Mouse (Mus musculus) cerebellum, postnatal 25 days (tissue): ENCODE measurements around the gene Bglap.
"Not testable (repeated sequence)": the region's sequence is repeated elsewhere in the genome, so short reads cannot be mapped to it uniquely, and the experiment has no call there.

Experiments used
- DNase-seq, 2 experiments: peaks; one replicate each; pipeline ENCODE4 v3.0.0; 2021; ENCODE audit warnings: mixed read lengths in 2 of 2

Bglap gene

DNA sequence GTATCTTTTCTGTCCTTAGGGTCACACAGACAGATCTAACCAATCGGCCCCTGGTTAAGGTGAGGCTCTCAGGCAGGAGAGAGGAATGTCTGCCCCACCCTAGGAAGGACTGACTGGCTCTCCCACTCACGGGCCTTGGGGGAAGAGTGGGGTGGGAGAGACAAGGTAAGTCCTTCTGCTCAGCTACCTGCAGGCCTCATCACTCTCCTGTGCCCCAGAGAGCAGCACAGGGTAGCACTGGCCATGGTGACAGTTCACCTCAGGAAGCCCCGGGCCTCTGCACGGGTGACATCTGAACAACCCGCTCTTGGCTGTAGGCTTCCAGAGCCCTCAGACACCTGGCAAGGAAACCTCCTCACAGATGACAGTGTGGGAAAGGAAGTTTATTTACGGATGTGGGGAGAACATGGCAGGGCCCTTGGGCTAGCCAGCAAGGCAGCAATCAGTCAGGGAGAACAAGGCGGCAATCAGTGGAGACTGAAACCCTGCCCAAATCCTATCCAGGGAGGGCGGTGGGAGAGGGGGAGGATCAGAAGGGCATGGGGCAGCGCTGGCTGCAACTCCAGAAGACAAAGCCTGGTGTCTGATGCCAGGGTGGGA, 9.6 kb upstream of the Bglap start:
- DNase-seq, result peak in 1 of 2 experiments; percentile 39

DNA sequence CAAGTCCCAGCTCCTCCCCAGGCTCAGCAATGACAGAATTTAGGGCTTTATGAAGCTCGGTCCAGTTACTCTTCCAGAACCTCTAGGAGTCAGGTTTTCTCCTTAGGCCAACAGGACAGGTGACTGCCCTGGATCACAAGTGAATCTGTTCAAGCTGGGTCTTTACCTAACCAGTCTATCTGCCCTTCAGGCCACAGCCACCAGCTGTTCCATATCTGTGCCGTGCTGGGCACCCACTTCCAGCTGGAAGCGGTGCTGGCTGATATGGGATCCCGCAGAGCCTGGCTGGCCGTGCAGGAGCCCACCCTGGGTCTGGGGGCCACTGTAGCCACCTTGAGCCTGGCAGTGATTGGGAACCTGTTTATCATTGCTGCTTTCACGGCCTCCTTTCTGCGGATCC, 1.9 kb downstream of the Bglap start:
- DNase-seq, result not testable (repeated sequence)

DNA sequence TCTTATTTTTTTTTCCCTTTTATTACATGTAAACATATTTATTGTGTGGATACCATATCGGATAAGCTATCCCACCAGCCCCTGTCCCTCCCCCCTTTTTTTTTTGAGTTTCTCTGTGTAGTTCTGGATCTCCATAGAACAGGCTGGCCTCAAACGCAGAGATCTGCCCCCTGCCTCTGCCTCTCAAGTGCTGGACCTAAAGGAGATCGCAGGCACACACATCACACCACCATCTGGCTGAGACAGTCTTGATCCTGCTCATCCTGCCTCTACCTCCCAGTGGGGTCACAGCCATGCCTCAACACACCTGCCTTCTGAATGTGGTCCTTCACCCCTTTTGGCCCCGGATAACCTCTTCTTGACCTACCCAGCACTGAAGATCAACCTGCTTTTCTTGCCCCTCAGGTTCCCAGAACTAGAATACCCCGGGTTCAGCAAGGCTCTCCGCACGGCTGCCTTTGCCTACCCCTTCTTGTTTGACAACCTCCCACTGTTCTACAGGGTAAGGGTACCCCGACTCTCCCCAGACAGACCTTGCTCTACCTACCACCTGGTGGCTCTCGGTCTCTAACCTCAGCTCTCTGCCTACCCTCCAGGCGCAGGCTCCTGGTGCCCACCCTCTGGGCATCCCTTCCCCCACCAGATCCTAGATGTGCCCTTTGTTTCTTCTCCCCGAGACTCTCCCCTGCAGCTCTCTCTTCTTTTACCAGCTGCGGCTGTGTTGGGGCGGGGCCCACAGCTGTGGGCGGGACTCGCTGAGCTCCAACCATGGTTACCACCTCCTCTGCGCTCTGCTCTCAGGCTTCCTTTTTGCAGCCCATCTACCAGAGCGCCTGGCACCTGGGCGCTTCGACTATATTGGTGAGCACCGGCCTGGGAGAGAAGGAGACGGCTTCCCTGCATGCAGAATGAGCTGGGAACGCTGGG, 2.6 kb downstream of the Bglap start:
- not testable (repeated sequence) for DNase-seq

DNA sequence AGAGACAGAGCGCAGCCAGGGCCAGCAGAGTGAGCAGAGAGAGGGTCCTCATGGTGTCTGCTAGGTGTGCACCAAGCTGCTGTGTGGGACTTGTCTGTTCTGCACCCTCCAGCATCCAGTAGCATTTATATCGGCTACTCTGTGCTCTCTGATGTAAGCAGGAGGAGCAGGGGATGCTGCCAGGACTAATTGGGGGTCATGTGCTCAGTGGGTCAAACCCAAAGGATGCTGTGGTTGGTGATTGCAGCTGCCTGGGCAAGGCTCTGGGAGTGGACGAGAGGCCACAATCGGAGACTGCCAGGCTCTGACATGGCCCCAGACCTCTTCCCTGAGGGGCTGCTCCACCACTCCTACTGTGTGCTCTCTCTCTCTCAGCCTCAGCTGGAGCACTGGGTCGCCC, 5.7 kb downstream of the Bglap start, which contains the start of gene Bglap2:
Gene Bglap2, minus strand, starts transcription at position 101 of the 400 bp plus-strand sequence.
- not testable (repeated sequence) for DNase-seq

DNA sequence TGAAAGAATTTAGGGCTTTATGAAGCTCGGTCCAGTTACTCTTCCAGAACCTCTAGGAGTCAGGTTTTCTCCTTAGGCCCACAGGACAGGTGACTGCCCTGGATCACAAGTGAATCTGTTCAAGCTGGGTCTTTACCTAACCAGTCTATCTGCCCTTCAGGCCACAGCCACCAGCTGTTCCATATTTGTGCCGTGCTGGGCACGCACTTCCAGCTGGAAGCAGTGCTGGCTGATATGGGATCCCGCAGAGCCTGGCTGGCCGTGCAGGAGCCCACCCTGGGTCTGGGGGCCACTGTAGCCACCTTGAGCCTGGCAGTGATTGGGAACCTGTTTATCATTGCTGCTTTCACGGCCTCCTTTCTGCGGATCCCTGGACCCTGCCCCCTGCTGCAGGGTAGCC, 7.6 kb downstream of the Bglap start:
- not testable (repeated sequence) for DNase-seq

DNA sequence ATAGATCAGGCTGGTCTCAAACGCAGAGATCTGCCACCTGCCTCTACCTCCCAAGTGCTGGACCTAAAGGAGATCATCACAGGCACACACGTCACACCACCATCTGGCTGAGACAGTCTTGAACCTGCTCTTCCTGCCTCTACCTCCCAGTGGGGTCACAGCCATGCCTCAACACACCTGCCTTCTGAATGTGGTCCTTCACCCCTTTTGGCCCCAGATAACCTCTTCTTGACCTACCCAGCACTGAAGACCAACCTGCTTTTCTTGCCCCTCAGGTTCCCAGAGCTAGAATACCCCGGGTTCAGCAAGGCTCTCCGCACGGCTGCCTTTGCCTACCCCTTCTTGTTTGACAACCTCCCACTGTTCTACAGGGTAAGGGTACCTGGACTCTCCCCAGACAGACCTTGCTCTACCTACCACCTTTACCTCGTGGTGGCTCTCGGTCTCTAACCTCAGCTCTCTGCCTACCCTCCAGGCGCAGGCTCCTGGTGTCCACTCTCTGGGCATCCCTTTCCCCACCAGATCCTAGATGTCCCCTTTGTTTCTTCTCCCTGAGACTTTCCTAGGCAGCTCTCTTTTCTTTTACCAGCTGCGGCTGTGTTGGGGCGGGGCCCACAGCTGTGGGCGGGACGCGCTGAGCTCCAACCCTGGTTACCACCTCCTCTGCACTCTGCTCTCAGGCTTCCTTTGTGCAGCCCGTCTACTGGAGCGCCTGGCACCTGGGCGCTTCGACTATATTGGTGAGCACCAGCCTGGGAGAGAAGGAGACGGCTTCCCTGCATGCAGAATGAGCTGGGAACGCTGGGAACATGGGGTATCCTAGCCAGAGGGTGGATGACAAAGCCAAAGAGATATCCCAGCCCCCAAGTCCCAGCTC, 8.3 kb downstream of the Bglap start:
- not testable (repeated sequence) for DNase-seq

DNA sequence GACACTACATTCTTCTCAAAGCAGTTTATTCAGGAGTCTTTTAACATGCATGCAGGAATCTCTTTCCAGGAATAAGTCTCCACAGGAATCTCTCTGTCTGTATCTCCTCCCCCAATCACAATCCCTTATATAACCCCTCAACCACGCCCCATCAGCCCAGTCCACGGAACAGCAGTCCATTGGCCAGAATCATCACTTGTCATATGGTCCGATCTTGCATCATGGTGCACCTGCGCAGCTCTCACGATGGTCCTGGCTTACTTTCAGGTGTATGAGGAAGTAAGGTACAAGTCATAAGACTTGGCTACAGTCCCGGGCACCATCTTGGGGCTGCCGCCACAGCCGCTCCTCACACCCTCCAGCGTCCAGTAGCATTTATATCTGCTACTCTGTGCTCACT, 11.6 kb downstream of the Bglap start, which contains the start of gene Bglap3:
Gene Bglap3, minus strand, starts transcription at position 101 of the 400 bp plus-strand sequence.
- DNase-seq, result not testable (repeated sequence)

DNA sequence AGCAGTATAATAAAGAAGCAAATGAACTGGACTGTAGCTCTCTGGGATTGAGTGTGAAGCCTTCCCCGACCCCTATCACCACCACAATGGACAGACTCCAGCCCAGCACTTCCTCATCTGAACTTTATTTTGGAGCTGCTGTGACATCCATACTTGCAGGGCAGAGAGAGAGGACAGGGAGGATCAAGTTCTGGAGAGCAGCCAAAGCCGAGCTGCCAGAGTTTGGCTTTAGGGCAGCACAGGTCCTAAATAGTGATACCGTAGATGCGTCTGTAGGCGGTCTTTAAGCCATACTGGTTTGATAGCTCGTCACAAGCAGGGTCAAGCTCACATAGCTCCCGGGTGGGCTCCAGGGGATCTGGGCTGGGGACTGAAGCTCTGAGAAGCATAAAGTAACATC, 15.8 kb downstream of the Bglap start:
- not testable (repeated sequence) for DNase-seq

DNA sequence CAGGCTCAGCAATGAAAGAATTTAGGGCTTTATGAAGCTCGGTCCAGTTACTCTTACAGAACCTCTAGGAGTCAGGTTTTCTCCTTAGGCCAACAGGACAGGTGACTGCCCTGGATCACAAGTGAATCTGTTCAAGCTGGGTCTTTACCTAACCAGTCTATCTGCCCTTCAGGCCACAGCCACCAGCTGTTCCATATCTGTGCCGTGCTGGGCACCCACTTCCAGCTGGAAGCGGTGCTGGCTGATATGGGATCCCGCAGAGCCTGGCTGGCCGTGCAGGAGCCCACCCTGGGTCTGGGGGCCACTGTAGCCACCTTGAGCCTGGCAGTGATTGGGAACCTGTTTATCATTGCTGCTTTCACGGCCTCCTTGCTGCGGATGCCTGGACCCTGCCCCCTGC, 16.7 kb downstream of the Bglap start:
- DNase-seq, result not testable (repeated sequence)

DNA sequence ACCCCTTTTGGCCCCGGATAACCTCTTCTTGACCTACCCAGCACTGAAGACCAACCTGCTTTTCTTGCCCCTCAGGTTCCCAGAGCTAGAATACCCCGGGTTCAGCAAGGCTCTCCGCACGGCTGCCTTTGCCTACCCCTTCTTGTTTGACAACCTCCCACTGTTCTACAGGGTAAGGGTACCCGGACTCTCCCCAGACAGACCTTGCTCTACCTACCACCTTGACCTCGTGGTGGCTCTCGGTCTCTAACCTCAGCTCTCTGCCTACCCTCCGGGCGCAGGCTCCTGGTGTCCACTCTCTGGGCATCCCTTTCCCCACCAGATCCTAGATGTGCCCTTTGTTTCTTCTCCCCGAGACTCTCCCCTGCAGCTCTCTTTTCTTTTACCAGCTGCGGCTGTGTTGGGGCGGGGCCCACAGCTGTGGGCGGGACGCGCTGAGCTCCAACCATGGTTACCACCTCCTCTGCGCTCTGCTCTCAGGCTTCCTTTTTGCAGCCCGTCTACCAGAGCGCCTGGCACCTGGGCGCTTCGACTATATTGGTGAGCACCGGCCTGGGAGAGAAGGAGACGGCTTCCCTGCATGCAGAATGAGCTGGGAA, 17.3 kb downstream of the Bglap start:
- DNase-seq, result not testable (repeated sequence)

DNA sequence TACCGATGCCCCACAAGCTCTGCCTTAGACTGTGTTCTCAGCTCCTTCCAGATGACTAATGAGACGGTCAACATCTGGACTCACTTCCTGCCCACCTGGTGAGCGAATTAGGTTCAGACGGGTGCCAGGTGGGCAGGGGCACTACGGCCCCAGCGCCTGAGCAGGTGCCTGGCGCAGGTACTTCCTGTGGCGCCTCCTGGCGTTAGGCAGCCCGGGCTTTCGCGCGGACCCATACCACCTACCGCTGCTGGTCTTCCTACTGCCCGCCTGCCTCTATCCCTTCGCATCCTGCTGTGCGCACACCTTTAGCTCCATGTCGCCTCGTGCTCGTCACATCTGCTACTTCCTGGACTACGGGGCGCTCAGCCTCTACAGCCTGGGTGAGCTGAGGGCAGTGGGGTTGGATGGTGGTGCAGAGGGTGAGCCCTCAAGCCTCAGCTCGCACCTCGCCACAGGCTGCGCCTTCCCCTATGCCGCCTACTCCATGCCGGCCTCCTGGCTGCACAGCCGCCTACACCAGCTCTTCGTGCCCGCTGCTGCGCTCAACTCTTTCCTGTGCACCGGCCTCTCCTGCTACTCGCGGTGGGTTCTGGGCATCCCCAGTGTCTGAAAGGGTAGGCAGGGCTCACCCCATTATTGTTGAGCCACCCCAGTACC, 18.4 kb downstream of the Bglap start:
- DNase-seq, result no peak

DNA sequence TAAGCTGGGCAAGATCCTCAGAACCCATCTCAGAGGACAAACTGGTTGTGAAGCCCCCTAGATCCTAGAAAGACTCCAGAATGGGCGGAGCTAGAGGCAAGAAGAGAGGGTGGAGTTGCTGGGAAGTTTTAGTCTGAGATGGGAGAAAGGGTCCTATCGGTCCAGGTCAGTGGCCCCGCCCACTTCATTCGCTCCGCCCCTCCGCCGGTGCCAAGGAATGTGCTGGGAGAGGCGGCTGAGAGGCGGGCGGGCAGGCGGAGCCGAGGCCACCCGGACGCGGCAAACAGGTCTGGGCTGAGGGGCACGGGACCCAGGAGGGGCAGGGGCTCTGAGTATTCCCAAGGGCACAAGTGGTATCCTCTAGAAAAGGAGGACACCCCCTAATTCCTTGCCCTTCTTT, 19.9 kb downstream of the Bglap start, which contains the start of gene Paqr6:
Gene Paqr6, plus strand, starts transcription at position 248 of the 400 bp plus-strand sequence.
- peak in 1 of 2 experiments; percentile 58 for DNase-seq

DNA sequence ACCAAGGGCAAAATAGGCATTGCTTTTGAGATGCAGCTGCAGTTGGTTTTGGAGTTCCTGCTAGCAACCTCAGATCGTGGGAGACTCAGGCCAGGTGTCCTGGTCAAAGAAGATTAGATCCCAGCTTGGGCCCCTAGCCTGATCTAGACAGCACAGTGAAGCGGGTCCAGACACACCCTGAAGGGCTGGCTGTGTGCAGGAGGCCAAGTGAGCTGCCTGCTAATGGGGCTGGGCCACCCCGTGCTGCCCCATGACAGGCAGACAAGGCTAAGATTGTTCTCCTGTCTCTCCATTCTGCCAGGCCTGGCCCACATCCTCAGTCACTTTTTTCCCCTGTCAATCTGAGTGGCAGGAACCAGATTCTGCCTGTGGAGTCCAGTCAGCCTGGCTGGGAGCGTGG, 20.6 kb downstream of the Bglap start:
- DNase-seq, result no peak

DNA sequence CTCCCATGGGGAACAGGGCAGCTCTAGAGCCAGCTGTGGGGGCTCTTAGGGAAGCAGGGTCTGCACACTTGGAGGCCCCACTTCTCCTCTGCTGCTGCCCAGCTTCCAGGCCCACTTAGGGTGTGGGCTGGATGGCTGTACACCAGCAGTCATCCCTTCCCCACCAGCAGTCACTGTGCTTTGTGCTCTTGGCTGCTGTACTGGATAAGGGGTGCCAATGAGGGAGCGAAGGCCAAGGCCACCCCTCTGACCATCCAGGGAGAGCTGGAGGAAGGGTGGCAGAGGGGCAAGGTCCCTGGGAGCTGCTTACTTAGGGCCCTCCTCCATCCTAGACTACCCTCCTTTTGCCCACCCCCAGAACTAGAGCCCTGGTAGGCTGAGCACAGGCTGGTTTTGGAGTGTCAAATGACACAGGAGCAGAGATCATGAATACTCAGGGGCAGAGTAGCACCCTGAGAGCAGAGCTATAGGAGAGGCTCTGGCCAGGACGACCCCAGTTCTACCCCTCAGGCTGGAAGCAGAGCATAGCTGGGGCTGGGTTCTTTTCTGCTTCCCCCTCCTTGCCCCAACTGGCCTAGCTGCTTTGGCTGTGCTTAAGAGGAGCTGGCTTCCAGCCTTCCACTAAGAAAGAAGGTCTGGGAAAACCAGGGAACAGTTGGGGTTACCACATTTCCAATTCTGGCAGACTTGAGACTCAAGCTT, 22.5 kb downstream of the Bglap start:
- DNase-seq, result no peak

DNA sequence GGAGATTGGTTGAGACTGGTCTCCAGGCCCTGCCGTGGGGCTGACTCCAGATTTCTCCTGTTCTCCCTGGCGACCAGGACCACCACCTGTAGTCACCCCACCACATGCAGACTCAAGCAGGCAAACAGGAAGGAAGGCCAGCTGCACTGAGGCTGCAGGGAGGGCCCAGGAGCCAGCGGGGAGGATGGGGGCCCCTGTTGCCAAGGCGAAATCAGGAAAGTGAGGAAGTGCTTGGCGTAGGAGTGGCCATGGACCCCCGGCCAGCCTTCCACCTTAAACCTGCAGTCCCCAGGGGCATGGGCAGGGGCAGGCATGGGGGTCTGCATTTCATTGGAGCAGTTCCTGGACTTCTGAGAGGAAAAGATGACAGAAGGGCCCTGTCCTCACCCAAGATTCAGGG, 23.2 kb downstream of the Bglap start:
- no peak for DNase-seq

DNA sequence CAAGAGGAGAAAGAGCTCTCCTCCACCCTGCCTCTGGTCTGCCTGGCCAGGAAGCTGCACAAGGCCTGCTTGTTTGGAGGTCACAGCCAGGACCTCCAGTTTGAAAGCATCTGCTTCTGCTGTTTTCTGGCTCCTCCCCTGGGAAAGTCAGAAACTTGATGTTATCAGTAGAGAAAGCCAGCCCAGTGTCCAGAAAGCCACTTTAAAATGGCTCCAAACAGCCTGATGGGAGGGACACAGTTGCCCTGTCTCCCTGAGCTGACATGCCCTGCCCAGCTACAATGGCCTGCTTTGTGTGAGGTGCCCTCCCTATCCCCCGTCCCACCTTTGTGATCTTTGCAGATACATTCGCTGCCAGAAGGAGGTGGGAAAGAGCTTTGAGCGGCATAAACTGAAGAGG, 24.3 kb downstream of the Bglap start:
- no peak for DNase-seq

DNA sequence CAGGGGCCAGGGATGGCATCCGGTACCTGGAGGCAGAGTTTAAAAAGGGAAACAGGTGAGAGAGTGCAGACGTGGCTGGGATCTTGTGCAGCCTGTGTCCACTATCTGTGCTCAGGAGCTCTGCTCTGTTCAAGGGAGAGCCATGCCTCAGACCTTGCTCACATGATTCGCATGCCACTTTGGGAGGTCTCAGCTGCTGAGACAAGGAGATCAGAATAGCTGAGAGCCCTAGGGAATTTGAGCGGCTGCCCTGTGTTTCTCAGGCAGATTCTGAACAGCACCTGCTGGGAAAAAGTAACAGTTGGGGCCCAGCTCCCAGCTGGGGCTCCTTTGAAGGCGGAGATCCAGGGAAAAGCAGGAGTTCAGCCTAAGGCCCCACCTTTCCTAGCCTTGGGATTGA, 24.7 kb downstream of the Bglap start:
- DNase-seq, result no peak

DNA sequence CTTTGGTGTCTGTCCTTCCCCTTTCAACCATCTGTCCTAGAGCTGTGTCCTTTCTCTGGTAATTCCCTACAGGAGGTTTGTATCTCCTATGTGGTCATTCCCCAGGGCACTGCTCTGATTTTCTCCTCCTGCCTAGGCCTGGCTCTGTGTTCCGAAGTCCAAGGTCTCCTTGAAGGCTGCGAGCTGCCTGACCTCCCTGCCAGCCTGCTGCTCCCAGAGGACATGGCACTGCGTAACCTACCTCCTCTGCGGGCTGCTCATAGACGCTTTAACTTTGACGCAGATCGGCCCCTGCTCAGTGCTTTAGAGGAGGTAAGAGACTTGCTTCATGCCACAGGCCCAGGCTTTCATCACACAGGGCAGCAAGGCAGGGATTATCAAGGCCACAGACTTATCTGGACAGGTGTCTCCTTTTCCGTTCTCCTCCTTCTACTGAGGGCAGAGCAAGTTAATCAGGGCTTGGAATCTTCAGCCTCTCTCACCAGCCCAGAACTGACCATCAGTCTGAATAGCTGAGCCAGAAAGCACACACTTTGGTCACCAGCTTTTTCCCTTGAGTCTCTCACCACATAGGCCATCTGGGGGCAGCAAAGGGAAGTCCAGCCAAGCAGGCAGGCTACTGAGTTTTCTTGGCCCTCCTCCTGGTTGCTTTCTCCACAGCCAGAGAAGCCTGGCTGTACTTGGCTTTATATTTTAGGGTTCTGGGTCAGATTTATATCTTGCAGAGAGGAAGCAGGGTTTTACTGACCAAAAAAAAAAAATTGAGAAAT, 29.7 kb downstream of the Bglap start:
- peak; percentile 40 to 63 for DNase-seq

DNA sequence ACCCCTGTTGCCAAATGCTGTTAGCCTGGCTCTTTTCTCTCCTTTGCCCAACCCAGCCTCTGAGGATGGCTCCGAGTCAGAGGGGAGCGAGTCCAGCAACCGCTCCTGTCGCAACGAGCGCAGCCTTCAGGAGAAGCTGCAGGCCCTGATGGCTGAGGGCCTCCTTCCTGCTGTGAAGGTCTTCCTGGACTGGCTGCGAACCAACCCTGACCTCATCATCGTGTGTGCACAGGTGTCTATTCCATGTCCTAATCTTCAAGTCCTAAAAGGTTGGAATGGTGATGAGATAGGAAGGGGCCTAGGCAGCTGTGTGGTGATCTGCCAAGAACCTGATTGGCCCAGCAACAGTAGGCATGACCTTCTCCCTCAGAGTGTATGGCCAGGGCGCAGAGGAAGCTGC, 31.4 kb downstream of the Bglap start:
- peak; percentile 81 to 82 for DNase-seq

DNA sequence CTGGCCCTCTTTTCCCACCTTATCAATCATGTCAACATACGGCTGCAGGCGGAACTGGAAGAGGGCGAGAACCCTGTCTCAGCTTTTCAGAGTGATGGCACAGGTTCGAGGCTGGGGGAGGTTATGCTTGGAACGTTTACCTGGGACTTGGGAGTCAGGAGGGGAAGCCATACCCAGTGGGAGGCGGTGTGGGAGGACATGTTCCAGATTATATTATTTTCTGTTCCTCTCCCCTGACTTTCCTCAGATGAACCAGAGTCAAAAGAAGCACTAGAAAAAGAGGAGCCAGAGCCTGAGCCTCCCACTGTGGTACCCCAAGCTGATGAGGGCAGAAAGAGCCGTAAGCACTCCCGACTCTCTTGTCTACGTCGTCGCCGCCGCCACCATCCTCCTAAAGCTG, 33.5 kb downstream of the Bglap start:
- no peak for DNase-seq
